Mouse (Mus musculus): Measurements from ENCODE around the gene Gid8. TPM values are rescaled to one million over a fixed set of nuclear protein-coding genes. Genes with fewer than 3 reads are reported as not detected.

The Gid8 gene
- polyA plus RNA-seq, 1 experiment from 2014 or later = 95.7 TPM

DNA sequence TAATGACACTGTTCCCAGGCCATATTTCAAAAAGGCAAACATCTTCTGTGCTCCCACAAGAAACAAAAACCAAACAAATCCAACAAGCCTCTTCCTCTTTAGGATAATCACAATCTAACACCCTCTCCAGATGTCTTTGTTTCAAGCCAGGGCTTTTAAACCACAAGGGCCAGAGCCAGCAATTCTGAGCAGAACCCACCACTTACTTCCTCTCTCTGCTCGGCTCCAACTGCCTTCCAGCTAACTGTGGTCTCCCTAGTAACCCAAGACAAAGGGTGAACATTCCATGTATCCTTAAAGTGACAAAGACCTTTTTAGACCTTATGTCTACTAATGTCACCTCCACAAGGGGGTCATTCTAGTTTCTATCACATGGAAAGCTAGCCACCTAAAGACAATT is 17.3 kb upstream of the Gid8 start:
- Histone ChIP-seq H3K4me2 (no peak overlapping the region), H3K27me3 (replicated peaks; ENCODE audit: control insufficient read depth, insufficient read depth, low read length) (no peaks in the 10 kb centered on the region), H3K36me3 (ENCODE audit: control insufficient read depth, insufficient read depth, low read length) (peaks cover 16% of the 10 kb centered on the region), H3K9me3 (ENCODE audit: control insufficient read depth, low read length) (no peaks in the 10 kb centered on the region), H3K27ac (ENCODE audit: low read depth, low read length) (no peak overlapping the region), H3K4me1 (replicated peaks; ENCODE audit: control insufficient read depth, insufficient read depth, low read length) (peaks cover 5% of the 10 kb centered on the region), H3K9ac (ENCODE audit: low read depth, low read length) (no peak overlapping the region), H3K4me3 (ENCODE audit: low read depth, low read length) (no peak overlapping the region)
- ATAC-seq (replicated peaks; ENCODE audit: low FRiP score) (no peak), DNase-seq (ENCODE audit: low spot score) (no peak)
- 8% methylated on average over 1 of the region's 1 CpGs for WGBS

- Histone ChIP-seq H3K4me3 (ENCODE audit: low read depth, low read length) (no peak overlapping the region), H3K27ac (ENCODE audit: low read depth, low read length) (no peak overlapping the region), H3K9ac (ENCODE audit: low read depth, low read length) (no peak overlapping the region), H3K4me1 (replicated peaks; ENCODE audit: control insufficient read depth, insufficient read depth, low read length) (peaks cover 20% of the 10 kb centered on the region), H3K4me2 (no peak overlapping the region), H3K27me3 (replicated peaks; ENCODE audit: control insufficient read depth, insufficient read depth, low read length) (no peaks in the 10 kb centered on the region), H3K36me3 (ENCODE audit: control insufficient read depth, insufficient read depth, low read length) (peaks cover 3% of the 10 kb centered on the region; the same call in 1 of the 2 replicates), H3K9me3 (ENCODE audit: control insufficient read depth, low read length) (no peaks in the 10 kb centered on the region)
- DNase-seq (ENCODE audit: low spot score) (no peak), ATAC-seq (replicated peaks; ENCODE audit: low FRiP score) (no peak)
- 64% methylated on average over 2 of the region's 2 CpGs for WGBS
Measured at GRCm38 (mm10) chr2:180695176-180695575, 14.7 kb upstream of the Gid8 start.

DNA sequence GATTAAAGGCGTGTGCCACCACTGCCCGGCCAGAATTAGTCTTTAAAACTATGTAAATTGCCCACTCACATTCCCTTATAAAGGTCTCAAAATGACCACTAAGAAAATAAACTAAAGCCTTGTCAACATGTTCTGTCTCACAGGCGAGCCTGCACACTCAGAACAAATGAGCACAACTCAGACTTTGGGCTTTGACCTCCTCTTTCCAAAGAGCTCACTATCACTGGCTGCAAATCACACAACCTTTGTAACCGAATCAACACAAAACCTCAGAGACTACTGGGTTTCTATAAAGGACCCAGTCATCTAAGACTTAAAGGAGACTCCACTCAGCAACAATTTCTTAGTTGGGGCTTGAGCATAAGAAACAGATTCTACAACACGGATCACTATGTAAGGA is 9.5 kb upstream of the Gid8 start:
- WGBS = 66% methylated on average over 5 of the region's 5 CpGs
- Histone ChIP-seq H3K9ac (ENCODE audit: low read depth, low read length) (peak overlapping the region; percentile 99), H3K9me3 (ENCODE audit: control insufficient read depth, low read length) (no peaks in the 10 kb centered on the region), H3K36me3 (ENCODE audit: control insufficient read depth, insufficient read depth, low read length) (no peaks in the 10 kb centered on the region), H3K27ac (ENCODE audit: low read depth, low read length) (peak overlapping the region; percentile 94), H3K27me3 (replicated peaks; ENCODE audit: control insufficient read depth, insufficient read depth, low read length) (no peaks in the 10 kb centered on the region), H3K4me1 (replicated peaks; ENCODE audit: control insufficient read depth, insufficient read depth, low read length) (peaks cover 50% of the 10 kb centered on the region), H3K4me2 (peak overlapping the region; percentile 99), H3K4me3 (ENCODE audit: low read depth, low read length) (peak overlapping the region; percentile 88)
- DNase-seq (ENCODE audit: low spot score) = no peak
- ATAC-seq (replicated peaks; ENCODE audit: low FRiP score) = no peak

- peak overlapping the region; percentile 99 for H3K4me2 ChIP-seq
- H3K4me3 ChIP-seq (ENCODE audit: low read depth, low read length) = peak overlapping the region; percentile 88
- WGBS = 3% methylated on average over 26 of the region's 26 CpGs
- no peak for DNase-seq (ENCODE audit: low spot score)
- H3K27me3 ChIP-seq (replicated peaks; ENCODE audit: control insufficient read depth, insufficient read depth, low read length) = no peaks in the 10 kb centered on the region
- no peaks in the 10 kb centered on the region for H3K9me3 ChIP-seq (ENCODE audit: control insufficient read depth, low read length)
- peak; percentile 22 for ATAC-seq (replicated peaks; ENCODE audit: low FRiP score)
- peak overlapping the region; percentile 99 for H3K9ac ChIP-seq (ENCODE audit: low read depth, low read length)
- H3K36me3 ChIP-seq (ENCODE audit: control insufficient read depth, insufficient read depth, low read length) = no peaks in the 10 kb centered on the region
- peak overlapping the region; percentile 94 for H3K27ac ChIP-seq (ENCODE audit: low read depth, low read length)
- peaks cover 50% of the 10 kb centered on the region for H3K4me1 ChIP-seq (replicated peaks; ENCODE audit: control insufficient read depth, insufficient read depth, low read length)
Measured at GRCm38 (mm10) chr2:180701053-180701766, 8.7 kb upstream of the Gid8 start.

- Histone ChIP-seq H3K27me3 (replicated peaks; ENCODE audit: control insufficient read depth, insufficient read depth, low read length) (no peaks in the 10 kb centered on the region), H3K36me3 (ENCODE audit: control insufficient read depth, insufficient read depth, low read length) (no peaks in the 10 kb centered on the region; the same call in 1 of the 2 replicates), H3K4me1 (replicated peaks; ENCODE audit: control insufficient read depth, insufficient read depth, low read length) (peaks cover 50% of the 10 kb centered on the region), H3K4me3 (ENCODE audit: low read depth, low read length) (peak overlapping the region; percentile 88), H3K27ac (ENCODE audit: low read depth, low read length) (peak overlapping the region; percentile 94), H3K9ac (ENCODE audit: low read depth, low read length) (peak overlapping the region; percentile 99), H3K4me2 (peak overlapping the region; percentile 99), H3K9me3 (ENCODE audit: control insufficient read depth, low read length) (no peaks in the 10 kb centered on the region)
- DNase-seq (ENCODE audit: low spot score) (peak; percentile 86), ATAC-seq (replicated peaks; ENCODE audit: low FRiP score) (peak; percentile 91)
- under 1% methylated on average over 66 of the region's 66 CpGs for WGBS
Measured at GRCm38 (mm10) chr2:180701767-180702621, 7.9 kb upstream of the Gid8 start.

DNA sequence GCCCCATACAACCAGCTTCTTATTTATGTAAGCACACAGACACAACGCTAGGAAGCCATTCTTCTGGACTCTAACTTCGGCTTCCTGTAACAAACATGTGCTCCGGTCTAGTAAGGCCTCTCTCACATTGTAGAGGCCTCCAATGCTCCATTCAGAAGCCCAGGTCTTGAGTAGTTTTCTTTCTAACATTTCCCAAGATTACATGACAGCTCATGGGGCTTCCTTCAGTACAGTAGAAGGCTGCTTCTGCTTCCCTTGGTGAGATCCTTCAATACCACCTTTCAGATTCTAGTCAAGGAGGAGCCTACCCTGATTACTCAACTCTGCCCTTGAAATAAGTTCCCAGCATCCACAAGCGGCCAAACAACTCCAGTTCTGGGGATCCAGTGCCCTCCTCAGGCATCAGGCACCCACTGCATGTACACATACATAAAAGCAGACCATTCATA is 7.2 kb upstream of the Gid8 start:
- peak overlapping the region; percentile 94 for H3K27ac ChIP-seq (ENCODE audit: low read depth, low read length)
- H3K4me1 ChIP-seq (replicated peaks; ENCODE audit: control insufficient read depth, insufficient read depth, low read length) = peaks cover 53% of the 10 kb centered on the region
- H3K4me3 ChIP-seq (ENCODE audit: low read depth, low read length) = peak overlapping the region; percentile 88
- peak overlapping the region; percentile 99 for H3K9ac ChIP-seq (ENCODE audit: low read depth, low read length)
- H3K36me3 ChIP-seq (ENCODE audit: control insufficient read depth, insufficient read depth, low read length) = peaks cover 1% of the 10 kb centered on the region; the same call in 1 of the 2 replicates
- no peaks in the 10 kb centered on the region for H3K9me3 ChIP-seq (ENCODE audit: control insufficient read depth, low read length)
- 29% methylated on average over 4 of the region's 4 CpGs for WGBS
- H3K4me2 ChIP-seq = peak overlapping the region; percentile 99
- DNase-seq (ENCODE audit: low spot score) (no peak), ATAC-seq (replicated peaks; ENCODE audit: low FRiP score) (no peak)
- H3K27me3 ChIP-seq (replicated peaks; ENCODE audit: control insufficient read depth, insufficient read depth, low read length) = no peaks in the 10 kb centered on the region

GRCm38 (mm10) chr2:180703175-180703574 is 6.7 kb upstream of the Gid8 start:
- H3K27me3 ChIP-seq (replicated peaks; ENCODE audit: control insufficient read depth, insufficient read depth, low read length) = no peaks in the 10 kb centered on the region
- peak overlapping the region; percentile 99 for H3K4me2 ChIP-seq
- 63% methylated on average over 5 of the region's 5 CpGs for WGBS
- H3K27ac ChIP-seq (ENCODE audit: low read depth, low read length) = peak overlapping the region; percentile 94
- H3K36me3 ChIP-seq (ENCODE audit: control insufficient read depth, insufficient read depth, low read length) = peaks cover 2% of the 10 kb centered on the region; the same call in 1 of the 2 replicates
- no peak for DNase-seq (ENCODE audit: low spot score)
- peak overlapping the region; percentile 99; the same call in 1 of the 2 replicates for H3K9ac ChIP-seq (ENCODE audit: low read depth, low read length)
- peak; percentile 25; the same call in 1 of the 2 replicates for ATAC-seq (replicated peaks; ENCODE audit: low FRiP score)
- peaks cover 54% of the 10 kb centered on the region for H3K4me1 ChIP-seq (replicated peaks; ENCODE audit: control insufficient read depth, insufficient read depth, low read length)
- peak overlapping the region; percentile 15; the same call in 1 of the 2 replicates for H3K4me3 ChIP-seq (ENCODE audit: low read depth, low read length)
- no peaks in the 10 kb centered on the region for H3K9me3 ChIP-seq (ENCODE audit: control insufficient read depth, low read length)

GRCm38 (mm10) chr2:180703645-180704359 is 6.1 kb upstream of the Gid8 start:
- Histone ChIP-seq H3K4me2 (peak overlapping the region; percentile 99), H3K36me3 (ENCODE audit: control insufficient read depth, insufficient read depth, low read length) (peaks cover 2% of the 10 kb centered on the region; the same call in 1 of the 2 replicates), H3K27ac (ENCODE audit: low read depth, low read length) (peak overlapping the region; percentile 94; the same call in 1 of the 2 replicates), H3K4me3 (ENCODE audit: low read depth, low read length) (peak overlapping the region; percentile 15; the same call in 1 of the 2 replicates), H3K9me3 (ENCODE audit: control insufficient read depth, low read length) (no peaks in the 10 kb centered on the region), H3K27me3 (replicated peaks; ENCODE audit: control insufficient read depth, insufficient read depth, low read length) (no peaks in the 10 kb centered on the region), H3K4me1 (replicated peaks; ENCODE audit: control insufficient read depth, insufficient read depth, low read length) (peaks cover 55% of the 10 kb centered on the region), H3K9ac (ENCODE audit: low read depth, low read length) (no peak overlapping the region)
- DNase-seq (ENCODE audit: low spot score) (no peak), ATAC-seq (replicated peaks; ENCODE audit: low FRiP score) (no peak)
- WGBS = 67% methylated on average over 3 of the region's 3 CpGs

Data from liver, embryonic 11.5 days (tissue).